Mouse (Mus musculus): ENCODE data around the gene Cdca7.

DNA sequence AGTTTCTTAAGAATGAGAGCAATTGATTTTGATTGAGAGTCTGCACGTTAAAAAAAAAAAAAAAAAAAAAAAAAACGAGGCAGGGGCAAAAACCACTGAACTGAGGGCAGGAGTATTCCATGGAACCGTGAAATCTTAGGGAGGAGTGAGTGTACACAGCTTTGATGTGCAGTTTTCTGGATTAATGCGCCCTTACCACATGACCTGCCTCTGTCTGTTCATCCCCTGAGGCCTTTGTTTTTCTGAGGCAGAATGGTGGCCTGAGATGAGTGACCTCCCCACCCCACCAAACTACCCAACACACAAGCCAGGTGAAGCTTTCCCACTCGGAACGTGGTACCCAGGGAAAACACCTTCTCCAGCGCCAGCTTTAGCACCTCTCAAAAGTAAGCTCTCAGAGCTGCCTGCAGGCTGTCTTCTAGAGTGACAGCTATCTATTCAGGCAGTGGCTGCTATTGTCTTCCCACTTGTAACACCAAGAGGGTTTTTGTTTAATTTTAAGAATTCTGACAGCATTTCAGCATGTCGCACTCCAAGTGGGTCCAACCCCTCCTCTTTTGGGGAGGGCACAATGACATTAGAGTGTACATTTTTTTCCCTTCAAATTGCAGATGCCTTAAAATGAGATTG, 23.9 kb downstream of the Cdca7 start:
- no peak for TF ChIP-seq CTCF (IDR thresholded peaks at IDR 0.05; ENCODE audit: low read depth)
- TF ChIP-seq EP300 (IDR thresholded peaks at IDR 0.05; ENCODE audit: low read depth) = no peak

Data from heart, postnatal 0 days (tissue).